Mouse (Mus musculus): Measurements from ENCODE around the gene Wbp1. TPM values are rescaled to one million over a fixed set of nuclear protein-coding genes. Genes with fewer than 3 reads are reported as not detected.

The Wbp1 gene
- polyA plus RNA-seq, 1 experiment, result 79.6 TPM

- peak within 1 kb of the TSS; percentile 23 for H3ac ChIP-seq (ENCODE audit: control insufficient read depth, insufficient read length)
- no peaks in the 10 kb centered on the region for H3K27me3 ChIP-seq (ENCODE audit: control insufficient read depth, insufficient read depth, insufficient read length)
- no peak for TF ChIP-seq MYOG (IDR thresholded peaks at IDR 0.05; ENCODE audit: control insufficient read depth in 1 of 3, insufficient read depth in 1 of 3, insufficient read length in 2 of 3, low read depth in 2 of 3)
- TF ChIP-seq MAX (IDR thresholded peaks at IDR 0.05; ENCODE audit: low read depth), result no peak
- no peak for TF ChIP-seq REST (IDR thresholded peaks at IDR 0.05; ENCODE audit: insufficient read depth, insufficient read length)
- no peak for TF ChIP-seq TCF12 (IDR thresholded peaks at IDR 0.05; ENCODE audit: insufficient read depth, poor library complexity, severe bottlenecking)
- no peak for TF ChIP-seq USF1 (IDR thresholded peaks at IDR 0.05; ENCODE audit: low read depth)
- no peak for TF ChIP-seq E2F4 (IDR thresholded peaks at IDR 0.05; ENCODE audit: insufficient read depth)
- no peak for TF ChIP-seq TCF3 (IDR thresholded peaks at IDR 0.05; ENCODE audit: insufficient read length, low read depth)
- TF ChIP-seq POLR2A (IDR thresholded peaks at IDR 0.05; ENCODE audit: insufficient read length, low read depth), result no peak
- TF ChIP-seq CEBPB (IDR thresholded peaks at IDR 0.05; ENCODE audit: insufficient read depth, poor library complexity, severe bottlenecking), result no peak
- no peak for TF ChIP-seq POLR2AphosphoS2 (IDR thresholded peaks at IDR 0.05; ENCODE audit: insufficient read length, low read depth)
- TF ChIP-seq MYOD1 (IDR thresholded peaks at IDR 0.05; ENCODE audit: control insufficient read depth in 1 of 3, insufficient read length in 2 of 3, low read depth in 2 of 3), result no peak
- TF ChIP-seq SRF (IDR thresholded peaks at IDR 0.05; ENCODE audit: control insufficient read depth, insufficient read length, low read depth), result no peak
- no peaks in the 10 kb centered on the region for H3K36me3 ChIP-seq (ENCODE audit: control insufficient read depth, insufficient read depth)
- peaks cover 15% of the 10 kb centered on the region for H3K79me2 ChIP-seq (ENCODE audit: control insufficient read depth, insufficient read depth)
- peak within 1 kb of the TSS; percentile 61 for H3K4me3 ChIP-seq
- peak within 1 kb of the TSS; percentile 96 for H3K4me2 ChIP-seq (ENCODE audit: low read depth)
Measured at GRCm38 (mm10) chr6:83125331-83125730, 4.0 kb upstream of the Wbp1 start, which contains the start of gene Ino80b. Ino80b (minus strand) TSS chr6:83125431.

DNA sequence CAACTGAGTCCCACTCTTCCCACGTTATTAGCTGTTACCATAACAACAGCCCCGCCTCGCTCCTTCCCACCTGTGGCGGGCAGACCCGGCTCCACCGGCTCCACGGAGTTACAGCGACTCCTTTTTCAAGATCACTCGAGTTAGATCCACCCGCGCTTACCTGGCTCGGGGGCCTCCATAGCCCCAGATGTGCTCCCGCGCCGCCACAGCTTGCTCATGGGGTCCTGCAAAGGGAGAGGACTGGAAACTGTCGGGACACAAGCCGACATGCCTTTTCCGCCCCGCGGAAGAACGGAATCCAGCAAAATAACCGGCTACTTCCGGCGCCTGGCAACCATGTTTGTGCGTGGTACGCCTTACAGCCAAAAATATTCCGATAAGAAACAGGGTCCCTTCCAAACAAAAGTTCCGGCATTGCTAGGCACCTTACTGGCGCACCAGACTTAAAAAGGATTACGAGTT is 3.5 kb upstream of the Wbp1 start:
- H3ac ChIP-seq (ENCODE audit: control insufficient read depth, insufficient read length), result peak overlapping the region; percentile 23
- TF ChIP-seq POLR2A (IDR thresholded peaks at IDR 0.05; ENCODE audit: insufficient read length, low read depth) (peak; percentile 63), POLR2AphosphoS2 (IDR thresholded peaks at IDR 0.05; ENCODE audit: insufficient read length, low read depth) (peak; percentile 76), E2F4 (IDR thresholded peaks at IDR 0.05; ENCODE audit: insufficient read depth) (no peak), TCF12 (IDR thresholded peaks at IDR 0.05; ENCODE audit: insufficient read depth, poor library complexity, severe bottlenecking) (no peak), CEBPB (IDR thresholded peaks at IDR 0.05; ENCODE audit: insufficient read depth, poor library complexity, severe bottlenecking) (no peak), USF1 (IDR thresholded peaks at IDR 0.05; ENCODE audit: low read depth) (no peak), TCF3 (IDR thresholded peaks at IDR 0.05; ENCODE audit: insufficient read length, low read depth) (no peak), MAX (IDR thresholded peaks at IDR 0.05; ENCODE audit: low read depth) (no peak), MYOD1 (IDR thresholded peaks at IDR 0.05; ENCODE audit: control insufficient read depth in 1 of 3, insufficient read length in 2 of 3, low read depth in 2 of 3) (no peak), REST (IDR thresholded peaks at IDR 0.05; ENCODE audit: insufficient read depth, insufficient read length) (no peak), SRF (IDR thresholded peaks at IDR 0.05; ENCODE audit: control insufficient read depth, insufficient read length, low read depth) (peak; percentile 59), MYOG (IDR thresholded peaks at IDR 0.05; ENCODE audit: control insufficient read depth in 1 of 3, insufficient read depth in 1 of 3, insufficient read length in 2 of 3, low read depth in 2 of 3) (no peak)
- peaks cover 15% of the 10 kb centered on the region for H3K79me2 ChIP-seq (ENCODE audit: control insufficient read depth, insufficient read depth)
- H3K27me3 ChIP-seq (ENCODE audit: control insufficient read depth, insufficient read depth, insufficient read length), result no peaks in the 10 kb centered on the region
- H3K36me3 ChIP-seq (ENCODE audit: control insufficient read depth, insufficient read depth), result no peaks in the 10 kb centered on the region
- peak overlapping the region; percentile 61 for H3K4me3 ChIP-seq
- peak overlapping the region; percentile 96 for H3K4me2 ChIP-seq (ENCODE audit: low read depth)

DNA sequence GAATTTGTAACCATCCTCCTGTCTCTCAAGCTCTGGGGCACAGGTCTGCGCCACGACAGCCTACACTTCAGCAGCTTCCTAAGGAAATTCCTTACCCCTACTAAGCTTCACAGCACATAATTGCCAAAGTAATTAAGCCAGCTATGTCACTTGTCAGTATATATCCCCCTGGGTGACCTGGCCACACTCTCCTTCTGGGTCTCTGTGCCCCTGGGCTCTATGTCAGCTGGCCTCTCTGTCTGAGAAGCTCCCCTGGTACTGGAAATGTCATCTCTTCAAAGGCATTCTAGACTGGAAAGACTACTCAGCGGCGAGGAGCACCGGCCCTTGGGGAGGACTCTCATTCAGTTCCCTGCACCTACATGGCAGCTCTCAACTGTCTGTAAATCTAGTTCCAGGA is 1.6 kb upstream of the Wbp1 start:
- H3ac ChIP-seq (ENCODE audit: control insufficient read depth, insufficient read length), result no peak overlapping the region
- TF ChIP-seq SRF (IDR thresholded peaks at IDR 0.05; ENCODE audit: control insufficient read depth, insufficient read length, low read depth), result no peak
- no peak for TF ChIP-seq CEBPB (IDR thresholded peaks at IDR 0.05; ENCODE audit: insufficient read depth, poor library complexity, severe bottlenecking)
- no peak for TF ChIP-seq POLR2AphosphoS2 (IDR thresholded peaks at IDR 0.05; ENCODE audit: insufficient read length, low read depth)
- TF ChIP-seq MYOD1 (IDR thresholded peaks at IDR 0.05; ENCODE audit: control insufficient read depth in 1 of 3, insufficient read length in 2 of 3, low read depth in 2 of 3), result no peak
- no peak for TF ChIP-seq TCF3 (IDR thresholded peaks at IDR 0.05; ENCODE audit: insufficient read length, low read depth)
- no peak for TF ChIP-seq MAX (IDR thresholded peaks at IDR 0.05; ENCODE audit: low read depth)
- no peak for TF ChIP-seq POLR2A (IDR thresholded peaks at IDR 0.05; ENCODE audit: insufficient read length, low read depth)
- peak overlapping the region; percentile 85 for H3K4me2 ChIP-seq (ENCODE audit: low read depth)
- peak overlapping the region; percentile 59 for H3K4me3 ChIP-seq
- peaks cover 15% of the 10 kb centered on the region for H3K79me2 ChIP-seq (ENCODE audit: control insufficient read depth, insufficient read depth)
- no peaks in the 10 kb centered on the region for H3K27me3 ChIP-seq (ENCODE audit: control insufficient read depth, insufficient read depth, insufficient read length)
- H3K36me3 ChIP-seq (ENCODE audit: control insufficient read depth, insufficient read depth), result no peaks in the 10 kb centered on the region

DNA sequence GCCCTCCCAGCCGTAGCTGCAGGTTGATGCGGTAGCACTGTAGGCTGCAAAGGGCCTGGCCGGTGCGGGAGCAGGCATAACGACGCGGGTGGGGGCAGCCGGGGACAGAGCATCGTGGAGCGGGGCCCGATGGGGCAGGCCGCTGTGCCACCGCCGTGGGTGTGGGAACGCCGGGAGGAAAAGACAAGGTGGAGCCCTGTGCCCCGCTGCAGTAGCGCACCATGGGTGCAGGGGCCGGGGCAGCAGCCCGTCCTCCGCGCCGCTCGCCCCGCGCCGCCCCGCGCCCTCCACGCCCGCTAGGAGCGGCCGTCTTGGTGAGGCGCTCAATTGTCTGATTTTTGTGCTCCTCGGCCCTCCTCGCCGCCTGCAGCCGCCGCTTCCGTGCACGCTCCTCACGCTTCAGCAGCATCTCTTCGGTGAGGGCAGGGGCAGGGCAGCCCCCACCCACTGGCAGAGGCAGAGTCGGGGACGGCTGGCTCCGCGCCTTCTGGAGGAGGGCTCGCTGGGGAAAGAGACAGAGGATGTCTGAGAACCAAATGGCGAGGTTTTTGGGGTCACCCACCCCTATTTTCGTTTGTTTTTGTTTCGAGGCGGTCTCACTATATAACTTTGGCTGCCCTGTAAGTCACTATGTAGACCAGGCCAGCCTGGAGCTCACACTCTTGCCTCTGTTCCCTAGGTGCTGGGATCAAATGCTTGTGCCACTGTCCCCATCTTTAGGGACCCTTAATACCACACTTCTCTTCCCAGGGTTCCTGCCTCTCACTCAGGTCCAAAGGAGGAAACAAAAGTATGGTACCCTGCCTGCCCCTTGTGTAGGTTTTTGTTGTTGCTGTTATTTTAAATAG is 728 bp upstream of the Wbp1 start:
- TF ChIP-seq TCF12 (IDR thresholded peaks at IDR 0.05; ENCODE audit: insufficient read depth, poor library complexity, severe bottlenecking), result no peak
- no peak for TF ChIP-seq POLR2A (IDR thresholded peaks at IDR 0.05; ENCODE audit: insufficient read length, low read depth)
- no peak for TF ChIP-seq USF1 (IDR thresholded peaks at IDR 0.05; ENCODE audit: low read depth)
- TF ChIP-seq POLR2AphosphoS2 (IDR thresholded peaks at IDR 0.05; ENCODE audit: insufficient read length, low read depth), result no peak
- no peak for TF ChIP-seq E2F4 (IDR thresholded peaks at IDR 0.05; ENCODE audit: insufficient read depth)
- TF ChIP-seq CEBPB (IDR thresholded peaks at IDR 0.05; ENCODE audit: insufficient read depth, poor library complexity, severe bottlenecking), result no peak
- no peak for TF ChIP-seq MYOG (IDR thresholded peaks at IDR 0.05; ENCODE audit: control insufficient read depth in 1 of 3, insufficient read depth in 1 of 3, insufficient read length in 2 of 3, low read depth in 2 of 3)
- no peak for TF ChIP-seq REST (IDR thresholded peaks at IDR 0.05; ENCODE audit: insufficient read depth, insufficient read length)
- TF ChIP-seq SRF (IDR thresholded peaks at IDR 0.05; ENCODE audit: control insufficient read depth, insufficient read length, low read depth), result no peak
- no peak for TF ChIP-seq TCF3 (IDR thresholded peaks at IDR 0.05; ENCODE audit: insufficient read length, low read depth)
- no peak for TF ChIP-seq MAX (IDR thresholded peaks at IDR 0.05; ENCODE audit: low read depth)
- no peak for TF ChIP-seq MYOD1 (IDR thresholded peaks at IDR 0.05; ENCODE audit: control insufficient read depth in 1 of 3, insufficient read length in 2 of 3, low read depth in 2 of 3)

More for the DNA sequence above, 728 bp upstream of the Wbp1 start:
- H3K4me3 ChIP-seq, result peak overlapping the region; percentile 59
- no peaks in the 10 kb centered on the region for H3K27me3 ChIP-seq (ENCODE audit: control insufficient read depth, insufficient read depth, insufficient read length)
- H3K36me3 ChIP-seq (ENCODE audit: control insufficient read depth, insufficient read depth), result no peaks in the 10 kb centered on the region
- H3K79me2 ChIP-seq (ENCODE audit: control insufficient read depth, insufficient read depth), result peaks cover 16% of the 10 kb centered on the region
- peak overlapping the region; percentile 85 for H3K4me2 ChIP-seq (ENCODE audit: low read depth)
- H3ac ChIP-seq (ENCODE audit: control insufficient read depth, insufficient read length), result peak overlapping the region; percentile 29
